Mouse (Mus musculus) stomach, embryonic 14.5 days (tissue): ENCODE measurements around the gene Prx. TPM values are rescaled to one million over a fixed set of nuclear protein-coding genes. Genes with fewer than 3 reads are reported as not detected.

Experiments used
- ATAC-seq: fragments of 200-750 bp; cut with Nextera tagmentation; 2 replicates; pipeline ENCODE4 v1.8.0; 2017; ENCODE audit warnings: low read depth, moderate TSS enrichment; ENCODE audit not compliant: insufficient number of reproducible peaks, insufficient read depth, low FRiP score
- H3K27ac ChIP-seq: fragments of 300-500 bp; sonication (generic); 2 replicates; pipeline ENCODE4 v1.5.1; 2014; ENCODE audit warnings: mild to moderate bottlenecking, low read length, moderate library complexity, mixed read lengths
- H3K27me3 ChIP-seq: fragments of 300-500 bp; sonication (generic); 2 replicates; pipeline ENCODE4 v1.6.1; 2014; ENCODE audit warnings: low read length, control low read depth, mixed read lengths; ENCODE audit not compliant: control insufficient read depth, insufficient read depth
- H3K36me3 ChIP-seq: fragments of 300-500 bp; sonication (generic); 2 replicates; pipeline ENCODE4 v1.6.1; 2014; ENCODE audit warnings: mild to moderate bottlenecking, control low read depth, low read length, moderate library complexity, mixed read lengths; ENCODE audit not compliant: control insufficient read depth, insufficient read depth
- H3K4me1 ChIP-seq: fragments of 300-500 bp; sonication (generic); 2 replicates; pipeline ENCODE4 v1.6.1; 2014; ENCODE audit warnings: low read length, control low read depth, mixed read lengths; ENCODE audit not compliant: control insufficient read depth, insufficient read depth
- H3K4me2 ChIP-seq: fragments of 300-500 bp; sonication (generic); replicated peaks from 2 replicates; pipeline ENCODE4 v1.6.1; 2014; ENCODE audit warnings: low read depth, low read length, control low read depth
- H3K4me3 ChIP-seq: fragments of 300-500 bp; sonication (generic); 2 replicates; pipeline ENCODE4 v1.5.1; 2014; ENCODE audit warnings: low read depth, low read length, control low read depth
- H3K9ac ChIP-seq: fragments of 300-500 bp; sonication (generic); replicated peaks from 2 replicates; pipeline ENCODE4 v1.6.1; 2014; ENCODE audit warnings: low read depth, mild to moderate bottlenecking, control low read depth, low read length, moderate library complexity, mixed read lengths
- H3K9me3 ChIP-seq: fragments of 300-500 bp; sonication (generic); 2 replicates; pipeline ENCODE4 v1.6.1; 2016; ENCODE audit warnings: low read depth, low read length, control low read depth; ENCODE audit not compliant: control insufficient read depth
- WGBS: fragments of 180-500 bp; shearing (Covaris S2); extraction: QIAGEN DNeasy Blood & Tissue Kit; methylation state at CpG from one replicate; pipeline ENCODE4 v1.1.7; 2014; 5-methylcytosine and 5-hydroxymethylcytosine counted together
- polyA plus RNA-seq: library from polyadenylated mRNA; unstranded; fragments of >200 nt; fragmentation: Nextera tagmentation; extraction: Ambion mirVana; gene quantifications from 2 replicates; pipeline ENCODE4 v1.2.1, GENCODE M21; 2014

The Prx gene
- polyA plus RNA-seq, 1 experiment from 2014 or later, result 1.4 TPM

- no peak overlapping the region for H3K27ac ChIP-seq
- peak overlapping the region; percentile 43 for H3K4me3 ChIP-seq
- H3K9me3 ChIP-seq, result no peaks in the 10 kb centered on the region
- WGBS, result 53% methylated on average over 5 of the region's 5 CpGs
- peak overlapping the region; percentile 82 for H3K4me2 ChIP-seq
- H3K36me3 ChIP-seq, result peaks cover 4% of the 10 kb centered on the region; the same call in 1 of the 2 replicates
- no peaks in the 10 kb centered on the region for H3K27me3 ChIP-seq
- no peak for ATAC-seq
- peak overlapping the region; percentile 34; the same call in 1 of the 2 replicates for H3K9ac ChIP-seq
- peaks cover 5% of the 10 kb centered on the region; the same call in 1 of the 2 replicates for H3K4me1 ChIP-seq
Measured at GRCm38 (mm10) chr7:27541922-27542321, 42.8 kb downstream of the Prx start.

DNA sequence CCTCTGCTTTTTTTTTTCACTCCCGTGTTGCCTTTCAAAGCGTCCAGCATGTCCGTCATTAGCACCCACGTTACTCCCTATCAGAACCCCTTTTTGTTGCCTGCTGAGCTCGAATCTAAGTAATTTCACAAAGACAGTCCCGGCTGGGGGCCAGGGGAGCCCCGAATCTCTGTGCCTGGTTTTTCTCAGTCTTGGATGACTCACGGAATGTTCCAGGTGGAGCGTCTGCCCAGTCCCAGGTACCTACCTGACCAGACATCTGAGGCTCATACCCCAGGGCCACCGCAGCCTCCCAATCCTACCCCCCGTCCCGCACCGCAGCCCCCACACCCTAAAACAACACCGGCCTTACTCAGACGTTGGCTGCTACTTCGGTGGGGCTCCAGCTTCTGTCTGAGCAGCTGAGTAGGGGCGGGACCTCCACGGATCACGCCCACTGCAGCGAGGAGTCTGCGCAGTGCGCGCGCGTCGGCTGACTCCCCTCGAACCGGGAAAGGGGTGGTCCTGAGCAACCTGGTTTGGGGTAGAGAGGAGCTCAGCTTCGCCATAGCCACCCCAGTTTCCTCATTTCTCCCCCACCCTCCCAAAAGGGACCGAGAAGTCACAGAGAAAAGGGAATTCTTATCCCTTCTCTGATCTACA lies 43.4 kb downstream of the Prx start:
- Histone ChIP-seq H3K4me3 (peak overlapping the region; percentile 43), H3K9ac (peak overlapping the region; percentile 34), H3K27ac (peak overlapping the region; percentile 39; the same call in 1 of the 2 replicates), H3K36me3 (peaks cover 4% of the 10 kb centered on the region; the same call in 1 of the 2 replicates), H3K4me2 (peak overlapping the region; percentile 82), H3K27me3 (no peaks in the 10 kb centered on the region), H3K4me1 (peaks cover 5% of the 10 kb centered on the region; the same call in 1 of the 2 replicates), H3K9me3 (no peaks in the 10 kb centered on the region)
- 2% methylated on average over 30 of the region's 30 CpGs for WGBS
- ATAC-seq, result peak; percentile 88

DNA sequence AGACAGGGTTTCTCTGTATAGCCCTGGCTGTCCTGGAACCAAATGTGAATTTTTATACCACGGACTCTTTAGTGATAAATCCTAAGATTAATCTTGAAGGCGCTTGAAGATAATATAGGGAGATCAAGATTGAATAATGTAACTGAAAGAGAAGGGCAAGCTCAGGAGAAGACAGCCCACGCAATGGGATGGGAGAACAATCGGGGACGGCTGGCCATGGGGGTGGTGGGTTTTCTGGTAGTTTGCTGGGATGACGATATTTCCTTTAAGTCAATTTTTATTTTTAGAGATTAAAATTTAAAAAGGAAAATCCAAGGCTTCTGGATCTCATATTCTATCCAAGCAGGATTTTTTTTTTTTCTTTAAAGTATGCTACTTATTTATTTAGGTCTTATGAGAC lies 43.9 kb downstream of the Prx start:
- Histone ChIP-seq H3K4me3 (peak overlapping the region; percentile 43), H3K4me1 (peaks cover 5% of the 10 kb centered on the region; the same call in 1 of the 2 replicates), H3K27me3 (no peaks in the 10 kb centered on the region), H3K36me3 (peaks cover 4% of the 10 kb centered on the region; the same call in 1 of the 2 replicates), H3K27ac (peak overlapping the region; percentile 39; the same call in 1 of the 2 replicates), H3K9ac (no peak overlapping the region), H3K4me2 (peak overlapping the region; percentile 82), H3K9me3 (no peaks in the 10 kb centered on the region)
- ATAC-seq, result peak; percentile 5; the same call in 1 of the 2 replicates
- 25% methylated on average over 6 of the region's 6 CpGs for WGBS

DNA sequence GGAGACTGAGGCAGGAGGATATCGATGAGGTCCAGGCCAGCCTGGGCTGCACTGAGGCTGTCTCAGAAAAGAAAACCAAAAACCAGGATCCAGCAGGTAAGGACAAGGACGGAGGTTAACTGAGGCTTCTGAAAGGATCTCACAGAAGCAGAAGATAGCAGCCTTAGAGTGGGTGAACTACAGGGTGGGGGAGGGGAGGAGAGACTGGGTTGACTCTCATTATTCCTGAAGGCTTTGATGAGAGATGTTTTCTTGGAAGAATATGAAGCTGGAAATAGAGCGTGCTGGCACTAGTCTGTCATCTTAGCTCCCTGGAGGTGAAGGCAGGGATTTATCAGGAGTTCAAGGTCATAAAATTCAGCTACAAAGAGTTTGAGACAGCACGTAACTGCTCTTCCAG lies 44.7 kb downstream of the Prx start:
- Histone ChIP-seq H3K27ac (peak overlapping the region; percentile 35; the same call in 1 of the 2 replicates), H3K9me3 (no peaks in the 10 kb centered on the region), H3K4me2 (no peak overlapping the region), H3K4me1 (peaks cover 5% of the 10 kb centered on the region; the same call in 1 of the 2 replicates), H3K9ac (no peak overlapping the region), H3K4me3 (no peak overlapping the region), H3K27me3 (no peaks in the 10 kb centered on the region), H3K36me3 (peaks cover 4% of the 10 kb centered on the region; the same call in 1 of the 2 replicates)
- no peak for ATAC-seq
- 76% methylated on average over 4 of the region's 4 CpGs for WGBS

- peaks cover 5% of the 10 kb centered on the region; the same call in 1 of the 2 replicates for H3K4me1 ChIP-seq
- WGBS, result 82% methylated on average over 12 of the region's 12 CpGs
- no peaks in the 10 kb centered on the region for H3K27me3 ChIP-seq
Measured at GRCm38 (mm10) chr7:27544675-27545370, 45.7 kb downstream of the Prx start.

DNA sequence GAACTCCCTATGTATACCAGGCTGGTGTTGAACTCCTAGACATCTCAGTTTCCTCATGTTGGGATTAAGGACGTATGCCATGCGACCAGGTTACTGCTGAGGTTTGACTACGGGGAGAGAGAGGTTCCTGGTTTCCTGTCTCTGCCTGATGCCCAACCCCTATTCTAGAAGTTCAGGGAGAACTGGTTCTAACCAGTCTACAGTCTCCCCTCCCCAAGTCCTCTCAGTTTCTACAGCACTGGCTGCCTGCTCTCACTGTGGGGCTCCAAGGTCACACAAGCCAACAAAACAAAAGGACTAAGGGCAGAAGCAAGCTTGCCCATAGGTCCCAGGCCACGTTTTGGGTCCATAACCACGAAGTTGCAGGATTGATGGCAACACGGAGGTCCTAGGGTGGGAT lies 50.5 kb downstream of the Prx start:
- H3K27ac ChIP-seq, result no peak overlapping the region
- no peaks in the 10 kb centered on the region for H3K36me3 ChIP-seq
- peaks cover 4% of the 10 kb centered on the region; the same call in 1 of the 2 replicates for H3K4me1 ChIP-seq
- no peak overlapping the region for H3K4me3 ChIP-seq
- WGBS, result 75% methylated on average over 6 of the region's 6 CpGs
- no peak overlapping the region for H3K4me2 ChIP-seq
- ATAC-seq, result no peak
- no peaks in the 10 kb centered on the region for H3K9me3 ChIP-seq
- no peak overlapping the region for H3K9ac ChIP-seq
- no peaks in the 10 kb centered on the region for H3K27me3 ChIP-seq

More at GRCm38 (mm10) chr7:27544675-27545370, 45.7 kb downstream of the Prx start:
- Histone ChIP-seq H3K9ac (no peak overlapping the region), H3K4me2 (no peak overlapping the region), H3K27ac (no peak overlapping the region), H3K9me3 (no peaks in the 10 kb centered on the region), H3K4me3 (no peak overlapping the region), H3K36me3 (no peaks in the 10 kb centered on the region)
- ATAC-seq, result no peak

DNA sequence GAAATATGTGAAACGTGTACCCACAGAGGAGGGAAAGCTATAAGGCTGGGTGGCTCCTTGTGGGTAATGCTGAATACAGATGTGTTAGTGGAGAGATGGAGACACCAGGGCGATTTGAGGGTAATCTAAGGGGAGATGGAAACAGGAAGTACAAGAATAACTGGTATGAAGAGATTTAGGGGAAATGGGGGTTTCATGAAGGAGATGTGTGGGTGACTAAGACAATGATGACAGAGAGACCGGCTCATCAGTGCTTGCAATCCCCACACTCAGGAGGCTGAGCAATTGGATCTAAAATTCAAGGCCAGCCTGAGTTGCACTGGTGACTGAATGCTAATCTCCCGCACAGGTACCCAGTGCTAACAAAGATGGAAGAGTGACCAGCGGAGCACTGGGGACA lies 52.9 kb downstream of the Prx start:
- no peak for ATAC-seq
- WGBS, result 47% methylated on average over 5 of the region's 5 CpGs
- Histone ChIP-seq H3K4me3 (peak overlapping the region; percentile 85), H3K4me2 (peak overlapping the region; percentile 88), H3K9ac (peak overlapping the region; percentile 77; the same call in 1 of the 2 replicates), H3K36me3 (peaks cover 8% of the 10 kb centered on the region; the same call in 1 of the 2 replicates), H3K4me1 (peaks cover 4% of the 10 kb centered on the region; the same call in 1 of the 2 replicates), H3K9me3 (no peaks in the 10 kb centered on the region), H3K27me3 (no peaks in the 10 kb centered on the region), H3K27ac (no peak overlapping the region)

DNA sequence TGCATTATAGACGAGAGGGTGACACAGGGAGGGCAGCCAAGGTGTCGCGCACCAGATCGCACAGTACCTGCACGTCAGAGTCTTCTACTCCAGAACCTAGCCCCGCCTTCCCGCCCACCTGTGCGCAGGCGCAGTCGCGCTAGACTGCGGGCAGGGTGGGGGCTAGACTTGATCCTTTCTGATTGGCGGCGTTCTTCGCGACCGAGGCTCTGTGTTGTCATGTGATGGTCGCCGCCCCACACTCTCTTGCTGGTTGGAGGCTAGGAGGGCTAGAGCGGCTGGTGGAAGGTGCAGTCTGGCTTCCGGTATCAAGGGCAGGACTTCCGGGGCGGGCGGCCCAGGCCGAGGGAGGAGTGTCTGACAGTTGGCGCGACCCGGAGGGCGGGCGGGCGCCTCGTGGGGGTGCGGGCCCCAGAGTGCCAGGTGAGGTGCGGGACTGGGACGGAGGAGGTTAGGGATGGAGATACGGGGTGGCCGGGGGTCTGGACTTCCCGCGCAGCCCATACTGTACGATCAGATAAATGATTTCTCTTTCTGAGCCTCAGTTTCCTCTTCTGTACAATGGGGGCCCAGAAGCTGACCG lies 53.9 kb downstream of the Prx start, which contains the start of the genes Pld3 and 2310022A10Rik:
Gene Pld3, minus strand, starts transcription at position 288 of the 583 bp plus-strand sequence.
Gene 2310022A10Rik, plus strand, starts transcription at position 303 of the 583 bp plus-strand sequence.
- WGBS, result 1% methylated on average over 41 of the region's 41 CpGs
- H3K27me3 ChIP-seq, result no peaks in the 10 kb centered on the region
- H3K27ac ChIP-seq, result no peak within 1 kb of the TSS
- H3K9me3 ChIP-seq, result no peaks in the 10 kb centered on the region
- peak within 1 kb of the TSS; percentile 77 for H3K9ac ChIP-seq
- H3K4me2 ChIP-seq, result peak within 1 kb of the TSS; percentile 88
- peaks cover 4% of the 10 kb centered on the region; the same call in 1 of the 2 replicates for H3K4me1 ChIP-seq
- peaks cover 8% of the 10 kb centered on the region; the same call in 1 of the 2 replicates for H3K36me3 ChIP-seq
- H3K4me3 ChIP-seq, result peak within 1 kb of the TSS; percentile 85
- ATAC-seq, result peak; percentile 100
